Mouse (Mus musculus) layer of hippocampus, postnatal 25 days (tissue): ENCODE measurements around the gene B230217C12Rik. TPM values are rescaled to one million over a fixed set of nuclear protein-coding genes. Genes with fewer than 3 reads are reported as not detected.
"Not testable (repeated sequence)": the region's sequence is repeated elsewhere in the genome, so short reads cannot be mapped to it uniquely, and the experiment has no call there.

Source experiments
- DNase-seq, 2 experiments: peaks; one replicate each; pipeline ENCODE4 v3.0.0; 2022; ENCODE audit warnings: mixed read lengths in 2 of 2, low spot score in 1 of 2; ENCODE audit errors: extremely low spot score in 1 of 2
- total RNA-seq, 2 experiments: library from RNA; stranded (reverse); gene quantifications; 2 replicates each; pipeline ENCODE4 v1.2.3; 2021

B230217C12Rik gene
- total RNA-seq, 2 experiments from 2014 or later, result 66.2 to 71.6 TPM

DNA sequence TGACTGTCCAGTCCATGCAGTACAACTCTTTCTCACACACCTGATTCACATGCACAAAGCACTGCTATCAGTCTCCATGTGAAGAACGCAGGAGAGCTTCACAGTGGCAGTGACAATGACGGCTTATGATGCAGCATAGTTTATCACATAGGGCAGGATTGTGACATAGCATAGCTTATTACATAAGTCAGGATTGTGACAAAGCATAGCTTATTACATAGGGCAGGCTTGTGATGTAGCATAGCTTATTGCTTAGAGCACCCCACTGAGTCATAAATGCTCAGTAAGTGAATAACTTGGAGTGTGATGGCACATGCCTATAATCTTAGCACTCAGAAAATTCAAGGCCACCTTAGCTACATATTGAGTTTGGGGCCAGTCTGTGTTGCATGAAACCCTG, 14.9 kb downstream of the B230217C12Rik start:
- no peak for DNase-seq

DNA sequence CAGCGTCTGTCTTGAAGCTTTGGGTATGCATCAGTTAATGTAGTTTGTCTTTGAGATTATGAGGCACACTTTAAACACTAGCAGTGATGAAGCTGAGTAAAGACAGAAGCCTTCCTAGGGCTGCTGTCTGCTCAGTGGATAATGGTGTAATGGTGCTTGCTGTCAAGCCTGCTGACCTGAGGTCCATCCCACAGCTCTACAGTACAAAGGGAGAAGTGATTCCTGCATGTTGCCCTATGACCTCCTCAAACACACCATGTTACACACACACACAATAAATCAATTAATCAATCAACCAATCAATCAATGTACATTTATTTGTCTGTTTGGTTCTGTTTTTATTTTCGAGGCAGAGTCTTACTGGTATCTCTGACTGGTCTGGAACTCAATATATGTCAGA, 21.6 kb downstream of the B230217C12Rik start:
- DNase-seq, result no peak

DNA sequence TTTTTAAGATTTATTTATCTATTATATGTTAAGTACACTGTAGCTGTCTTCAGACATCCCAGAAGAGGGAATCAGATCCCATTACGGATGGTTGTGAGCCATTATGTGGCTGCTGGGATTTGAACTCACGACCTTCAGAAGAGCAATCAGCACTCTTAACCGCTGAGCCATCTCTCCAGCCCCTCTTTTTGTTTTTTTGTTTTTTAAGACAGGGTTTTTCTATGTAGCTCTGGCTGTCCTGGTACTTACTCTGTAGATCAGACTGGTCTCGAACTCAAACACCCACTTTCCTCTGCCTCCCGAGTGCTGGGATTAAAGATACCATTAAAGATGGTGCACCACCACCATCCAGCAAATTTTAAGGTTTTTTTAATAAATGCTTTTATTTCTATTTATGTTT, 24.8 kb downstream of the B230217C12Rik start:
- DNase-seq, result no peak

DNA sequence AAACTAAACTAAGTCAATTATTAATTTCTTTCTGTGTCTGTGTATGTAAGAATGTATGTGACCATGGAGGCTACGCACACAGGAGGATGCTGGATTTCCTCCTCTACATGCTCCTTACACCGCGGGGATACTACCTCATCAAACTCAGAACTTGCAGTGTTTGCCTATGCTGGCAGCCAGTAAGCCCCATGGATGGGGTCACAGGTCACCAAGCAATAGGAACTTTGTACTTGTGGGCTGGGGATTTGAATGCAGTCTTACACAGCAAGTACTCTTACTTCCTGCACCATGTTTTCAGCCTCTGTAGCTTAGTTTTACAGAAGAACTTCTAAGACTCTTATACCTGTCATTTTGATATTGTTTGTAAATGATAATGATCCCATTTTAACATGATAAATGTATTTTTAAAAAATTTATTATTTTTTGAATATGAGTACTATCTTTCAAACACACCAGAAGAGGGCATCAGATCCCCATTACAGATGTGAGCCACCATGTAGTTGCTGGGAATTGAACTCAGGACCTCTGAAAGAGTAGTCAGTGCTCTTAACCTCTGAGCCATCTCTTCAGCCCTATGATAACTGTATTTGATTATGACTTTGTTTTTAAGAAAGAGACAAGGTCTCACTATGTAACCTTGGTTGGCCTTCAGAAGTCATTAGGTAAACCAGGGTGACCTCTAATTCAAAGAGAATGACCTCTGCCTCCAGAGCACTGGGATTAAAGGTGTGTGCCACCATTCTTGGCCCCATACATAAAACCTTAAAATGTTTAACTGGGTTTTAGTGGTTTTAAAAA, 25.7 kb downstream of the B230217C12Rik start:
- DNase-seq, result no peak

DNA sequence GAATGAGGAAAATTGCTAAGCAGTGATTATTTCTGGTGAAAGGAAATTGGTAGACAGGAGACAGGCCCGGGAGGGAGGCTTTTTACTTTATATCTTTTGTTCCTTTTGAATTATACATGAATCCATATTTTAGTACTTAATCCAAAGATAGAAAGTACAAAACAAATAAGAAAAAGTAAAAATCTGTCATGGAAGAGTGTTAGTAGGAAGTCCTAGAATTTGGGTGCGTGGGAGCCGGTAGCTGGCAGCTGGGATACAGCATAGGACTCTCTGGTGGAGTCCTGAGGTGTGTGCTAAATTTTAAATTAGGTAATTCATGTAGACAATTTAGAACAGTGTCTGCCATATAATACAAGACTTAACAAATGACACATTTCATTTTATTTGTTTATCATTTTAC, 27.0 kb downstream of the B230217C12Rik start:
- no peak for DNase-seq

DNA sequence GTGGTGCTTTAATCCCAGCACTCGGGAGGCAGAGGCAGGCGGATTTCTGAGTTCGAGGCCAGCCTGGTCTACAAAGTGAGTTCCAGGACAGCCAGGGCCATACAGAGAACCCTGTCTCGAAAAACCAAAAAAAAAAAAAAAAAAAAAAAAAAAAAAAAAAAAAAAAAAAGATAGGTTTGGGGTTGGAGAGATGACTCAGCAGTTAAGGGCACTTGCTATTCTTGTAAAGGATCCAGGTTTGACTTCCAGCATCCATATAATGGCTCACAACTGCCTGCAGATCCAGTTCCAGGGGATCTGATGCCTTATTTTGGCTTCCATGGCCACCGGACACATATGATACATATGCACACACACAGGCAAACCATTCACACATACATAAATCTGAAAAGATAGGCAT, 31.8 kb downstream of the B230217C12Rik start:
- DNase-seq, result not testable (repeated sequence)

DNA sequence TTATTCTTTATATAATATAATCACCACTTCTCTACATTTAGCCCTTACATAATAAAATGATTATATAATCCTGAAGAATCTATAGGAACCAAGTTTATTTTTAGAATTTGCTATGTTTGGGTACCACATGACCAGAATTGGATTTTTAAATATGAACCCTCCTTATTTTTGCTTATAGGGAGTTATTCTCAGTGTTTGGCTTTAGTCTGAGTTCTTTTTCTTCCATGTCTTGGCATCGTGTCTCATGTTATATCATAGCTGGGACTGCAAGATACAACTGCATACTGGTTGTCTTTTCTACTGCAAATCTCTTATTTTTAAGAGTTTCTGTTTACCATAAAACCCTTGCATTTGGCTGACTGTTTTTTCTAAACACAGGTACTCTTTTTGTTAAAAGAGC, 33.8 kb downstream of the B230217C12Rik start:
- no peak for DNase-seq

DNA sequence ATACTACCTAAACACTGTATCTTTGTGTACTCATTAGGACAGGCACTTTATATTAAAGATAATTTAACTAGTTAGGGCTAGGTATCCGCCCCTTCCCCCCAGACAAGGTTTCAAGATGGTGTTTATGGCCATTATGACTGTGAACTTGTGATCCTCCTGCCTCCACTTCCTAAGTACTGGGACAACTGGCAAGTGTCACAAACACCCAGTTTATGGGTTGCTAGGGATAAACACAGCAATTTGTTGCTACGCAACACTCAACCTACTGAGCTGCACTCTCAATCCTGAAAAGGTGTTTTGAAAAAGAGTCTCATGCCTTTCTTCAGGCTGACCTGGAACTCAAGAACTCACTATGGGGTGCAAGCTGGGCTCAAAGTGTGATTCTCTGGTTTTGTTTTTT, 36.8 kb downstream of the B230217C12Rik start:
- no peak for DNase-seq

DNA sequence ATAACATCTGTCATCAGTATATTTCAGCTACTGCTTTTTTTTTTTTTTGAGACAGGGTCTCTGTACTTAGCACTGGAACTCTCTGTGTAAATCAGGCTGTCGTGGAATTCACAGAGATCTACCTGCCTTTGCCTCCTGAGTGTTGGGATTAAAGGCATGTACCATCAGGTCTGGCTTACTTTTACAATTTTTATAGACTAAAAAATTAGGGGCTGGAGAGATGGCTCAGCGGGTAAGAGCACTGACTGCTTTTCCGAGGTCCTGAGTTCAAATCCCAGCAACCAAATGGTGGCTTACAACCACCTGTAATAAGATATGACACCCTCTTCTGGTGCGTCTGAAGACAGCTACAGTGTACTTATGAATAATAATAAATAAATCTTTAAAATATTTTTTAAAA, 39.8 kb downstream of the B230217C12Rik start:
- DNase-seq, result no peak

DNA sequence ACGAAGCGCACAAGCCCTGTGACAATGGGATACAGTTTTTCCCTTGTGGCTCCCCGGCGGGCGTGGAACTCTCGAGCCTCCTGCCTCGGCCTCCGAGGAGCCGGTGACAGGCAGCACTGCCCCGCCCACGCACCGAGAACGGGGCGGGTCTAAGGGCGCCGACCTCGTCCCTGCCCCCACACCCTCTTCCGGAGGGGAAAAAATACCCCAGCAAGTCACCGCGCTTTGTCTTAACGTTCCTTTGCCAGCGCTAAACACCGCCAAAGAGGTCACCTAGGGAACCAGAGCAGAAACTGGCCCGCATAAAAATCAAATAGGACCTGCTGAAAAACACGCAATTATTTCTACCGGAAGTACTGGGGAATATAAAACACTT, 43.0 kb downstream of the B230217C12Rik start:
- DNase-seq, result peak; percentile 36 to 39

DNA sequence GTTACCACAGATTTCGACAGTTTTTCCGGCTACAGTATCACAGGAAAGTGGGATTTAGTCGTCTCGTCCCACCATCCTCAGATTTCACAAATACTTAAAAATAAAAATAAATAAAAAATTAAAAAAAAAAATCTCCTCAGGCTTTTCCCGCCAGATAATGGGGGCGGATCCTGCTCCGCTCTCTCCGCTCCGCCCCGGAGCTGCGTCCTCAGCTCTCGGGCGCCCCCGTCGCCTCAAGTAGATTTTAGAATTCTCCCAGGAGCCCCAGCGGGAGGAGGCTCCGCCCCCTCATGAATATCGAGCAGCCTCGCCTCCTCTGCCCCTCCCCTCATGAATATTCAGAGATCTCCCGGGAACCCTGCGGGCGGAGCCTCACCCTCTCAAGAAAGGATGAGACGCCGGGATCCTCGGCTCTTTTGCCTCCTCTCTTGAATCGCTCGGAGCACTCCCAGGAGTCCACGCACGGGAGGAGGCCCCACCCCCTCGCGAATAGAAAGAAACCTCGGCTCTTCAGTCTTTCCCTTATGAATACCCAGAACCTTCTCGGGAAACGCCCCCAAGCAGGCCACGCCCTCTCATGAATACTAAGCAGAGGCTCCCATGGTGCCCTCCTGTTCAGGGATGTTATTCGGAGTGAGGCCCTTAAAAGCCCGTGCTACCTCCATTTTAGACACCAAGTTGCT, 43.5 kb downstream of the B230217C12Rik start, which contains the start of gene Fbxo47:
Gene Fbxo47, minus strand, starts transcription at position 237 of the 683 bp plus-strand sequence.
- DNase-seq, result peak; percentile 84 to 87

DNA sequence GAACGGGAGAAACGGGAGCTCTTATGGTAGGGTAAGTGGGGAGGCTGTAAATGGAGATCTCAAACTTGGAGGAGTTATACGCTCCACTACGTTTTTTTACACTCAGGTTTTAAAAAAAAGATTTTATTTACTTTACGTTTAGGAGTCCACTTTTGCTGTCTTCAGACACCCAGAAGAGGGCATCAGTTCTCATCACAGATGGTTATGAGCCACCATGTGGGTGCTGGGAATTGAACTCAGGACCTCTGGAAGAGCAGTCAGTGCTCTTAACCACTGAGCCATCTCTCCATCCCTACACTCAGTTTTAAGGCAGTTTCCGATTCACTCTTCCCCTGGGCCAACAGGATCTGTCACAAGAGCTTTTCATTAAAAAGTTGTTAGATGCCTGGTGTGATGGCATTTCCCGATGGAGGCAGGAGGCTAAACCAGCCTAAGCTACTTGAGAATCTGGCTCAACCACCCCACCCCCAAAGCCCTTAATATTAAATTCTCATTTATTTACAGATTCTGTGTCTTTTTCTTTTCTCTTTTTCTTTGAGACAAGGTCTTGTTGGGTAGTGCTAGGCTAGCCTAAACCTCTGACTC, 44.1 kb downstream of the B230217C12Rik start:
- DNase-seq, result no peak

DNA sequence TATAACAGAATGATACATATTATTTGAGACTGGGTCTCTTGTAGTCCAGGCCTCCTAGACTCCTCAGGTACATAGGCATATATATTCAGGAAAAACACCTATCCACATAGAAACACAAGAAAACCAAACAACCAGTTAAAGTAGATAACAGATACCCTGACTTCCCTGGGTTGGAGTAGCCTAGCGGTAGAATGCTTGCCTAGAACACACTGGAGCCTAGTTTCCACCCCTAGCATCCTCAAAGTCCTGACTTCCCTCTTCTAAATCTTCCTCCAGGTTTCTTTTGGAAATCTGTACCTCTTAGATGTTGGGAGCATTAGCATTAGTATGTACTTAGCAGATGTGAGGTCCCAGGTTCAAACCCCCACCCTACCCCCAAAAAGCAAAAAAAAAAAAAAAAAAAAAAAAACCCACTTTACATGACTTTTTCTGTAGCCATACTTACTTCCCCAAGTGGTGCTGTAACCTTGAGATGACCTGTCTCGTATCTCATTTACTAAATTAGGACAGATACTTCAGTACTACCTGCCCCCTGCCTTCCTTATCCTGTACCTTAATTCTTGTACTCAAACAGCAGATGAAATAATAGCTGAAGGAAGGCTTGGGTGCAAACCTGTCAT, 44.8 kb downstream of the B230217C12Rik start:
- no peak for DNase-seq

DNA sequence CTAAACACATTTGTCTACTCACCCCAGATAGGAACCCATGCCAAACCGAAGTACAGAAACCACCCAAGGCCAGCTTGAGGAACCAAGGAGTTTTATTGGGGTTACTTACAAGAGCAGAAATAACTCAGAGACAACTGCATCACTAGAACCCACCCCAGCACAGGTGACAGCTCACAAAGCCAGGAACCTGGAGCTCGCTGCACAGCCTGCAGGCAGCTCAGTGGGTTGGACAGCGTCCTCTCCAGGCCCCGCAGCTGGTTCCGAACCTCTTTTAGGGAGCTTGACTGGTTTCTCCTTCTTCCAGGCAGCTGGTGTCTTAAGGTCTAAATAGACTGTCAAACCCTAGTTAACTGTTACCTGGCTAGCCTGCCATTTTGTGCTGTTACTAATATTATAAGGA, 51.2 kb downstream of the B230217C12Rik start:
- no peak for DNase-seq

Other genes starting within 250 kb of the B230217C12Rik start
- 10 to 100 TPM; 28.8 to 34.3 TPM for gene Epop, start 211.1 kb upstream of the B230217C12Rik start, total RNA-seq
- gene Mllt6, start 177.4 kb upstream of the B230217C12Rik start, total RNA-seq, result 100 to 1,000 TPM in 1 of 2 experiments, 10 to 100 TPM in 1; 88.5 to 105 TPM
- gene Cisd3, start 155.0 kb upstream of the B230217C12Rik start, total RNA-seq, result 10 to 100 TPM; 47.0 to 55.1 TPM
- gene Pcgf2, start 140.3 kb upstream of the B230217C12Rik start, total RNA-seq, result 10 to 100 TPM; 19.7 to 27.9 TPM
- gene Psmb3, start 137.4 kb upstream of the B230217C12Rik start, total RNA-seq, result 100 to 1,000 TPM; 125 to 144 TPM
- 100 to 1,000 TPM; 104 to 105 TPM for gene Pip4k2b, start 96.1 kb upstream of the B230217C12Rik start, total RNA-seq
- gene Cwc25, start 74.2 kb upstream of the B230217C12Rik start, total RNA-seq, result 10 to 100 TPM; 19.2 to 20.6 TPM
- 1 to 10 TPM in 1 of 2 experiments, under 1 TPM in 1; 0.63 to 1.3 TPM for gene 1700001P01Rik, start 64.9 kb upstream of the B230217C12Rik start, total RNA-seq
- 100 to 1,000 TPM; 327 to 397 TPM for gene Rpl23, start 58.3 kb upstream of the B230217C12Rik start, total RNA-seq
- 100 to 1,000 TPM; 102 to 114 TPM for gene Lasp1, start 41.8 kb upstream of the B230217C12Rik start, total RNA-seq
- gene Fbxo47, start 43.4 kb downstream of the B230217C12Rik start, total RNA-seq, result 1 to 10 TPM; 1.2 to 1.9 TPM
- gene Plxdc1, start 145.7 kb downstream of the B230217C12Rik start, total RNA-seq, result 1 to 10 TPM; 8.2 to 9.1 TPM
- gene Arl5c, start 155.4 kb downstream of the B230217C12Rik start, total RNA-seq, result 1 to 10 TPM in 1 of 2 experiments, under 1 TPM in 1; 0.71 to 1.2 TPM
- gene Cacnb1, start 182.3 kb downstream of the B230217C12Rik start, total RNA-seq, result 100 to 1,000 TPM; 138 to 144 TPM
- 100 to 1,000 TPM; 567 to 626 TPM for gene Rpl19, start 185.9 kb downstream of the B230217C12Rik start, total RNA-seq
- 10 to 100 TPM; 42.4 to 46.9 TPM for gene Stac2, start 212.7 kb downstream of the B230217C12Rik start, total RNA-seq